Mouse (Mus musculus) stomach, postnatal 0 days (tissue): ENCODE results near the gene Slco1a5.

Experiments
- CTCF ChIP-seq: IDR thresholded peaks from 2 replicates; pipeline ENCODE4 v1.5.1; 2016; ENCODE audit warnings: antibody characterized with exemption, low read depth, mild to moderate bottlenecking, moderate library complexity
- EP300 ChIP-seq: optimal IDR thresholded peaks from 2 replicates; pipeline ENCODE3; 2016; ENCODE audit warnings: antibody characterized with exemption

GRCm38 (mm10) chr6:142245065-142245464 lies 77.7 kb downstream of the Slco1a5 start:
- TF ChIP-seq CTCF (no peak), EP300 (no peak)
